Mouse (Mus musculus): Measurements from ENCODE around the gene Ccdc63.

DNA sequence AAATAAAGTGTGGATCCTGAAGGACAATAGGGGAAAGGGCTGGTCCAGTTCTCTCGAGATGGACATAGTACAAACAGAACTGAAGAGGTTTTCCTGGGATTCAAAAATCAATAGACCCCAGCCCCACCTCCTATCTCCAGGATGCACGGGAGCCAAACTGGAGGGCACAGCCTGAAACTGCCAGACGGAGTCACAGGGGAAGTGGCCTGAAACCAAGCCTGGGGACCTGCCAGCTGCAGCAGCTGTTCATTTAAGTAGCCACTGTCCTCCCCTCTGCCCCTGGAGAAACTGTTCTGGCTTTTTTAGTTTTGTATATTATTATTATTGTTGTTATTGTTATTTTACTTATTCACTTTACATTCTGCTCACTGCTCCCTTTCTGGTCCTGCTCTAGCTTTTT lies 48.5 kb upstream of the Ccdc63 start:
- TF ChIP-seq CTCF (IDR thresholded peaks at IDR 0.05; ENCODE audit: control insufficient read depth, insufficient read depth, insufficient read length) (no peak), FOSL1 (IDR thresholded peaks at IDR 0.05; ENCODE audit: insufficient read depth, low read length, poor library complexity, severe bottlenecking) (no peak), USF1 (IDR thresholded peaks at IDR 0.05; ENCODE audit: low read depth) (no peak), MYOG (IDR thresholded peaks at IDR 0.05; ENCODE audit: control insufficient read depth, extremely low read depth, insufficient read length) (no peak), MYOD1 (IDR thresholded peaks at IDR 0.05; ENCODE audit: control insufficient read depth, insufficient read length, low read depth) (no peak), MAX (IDR thresholded peaks at IDR 0.05) (no peak), CEBPB (IDR thresholded peaks at IDR 0.05; ENCODE audit: low read depth) (no peak)
